ENCODE assay signal across 20 mouse cellular contexts in genomic region chr16:19966976-19967375, GRCm38 (mm10). TPM values are rescaled to one million over a fixed set of nuclear protein-coding genes. Genes with fewer than 3 reads are reported as not detected.
DNase-seq lines count a peak whose midpoint lies in the region; ATAC-seq and TF ChIP-seq lines count a peak whose summit lies in the region.
"Had no signal": no experiment of that assay in that cellular context is flagged by ENCODE, and none has a peak within 500 bp of the region (broad histone marks: within the 10 kb centered on the region; RNA-seq: fewer than 3 reads in every experiment).

No protein-coding gene starts in this region.

- TF ChIP-seq CTCF in bone marrow macrophage, adult 2 months (IDR thresholded peaks at IDR 0.05; ENCODE audit: low read depth, low read length) = no peak
- no peak for TF ChIP-seq CTCF in liver, postnatal 0 days (IDR thresholded peaks at IDR 0.05; ENCODE audit: low read depth)

- H3K4me1 ChIP-seq in bone marrow macrophage, adult 2 months (ENCODE audit: control insufficient read depth, insufficient read depth, low read length) = peaks cover 50% of the 10 kb centered on the region
- H3K4me1 ChIP-seq in liver, postnatal 0 days (ENCODE audit: insufficient read depth) = peaks cover 14% of the 10 kb centered on the region; the same call in 1 of the 2 replicates
- H3K4me1 ChIP-seq in kidney, embryonic 16.5 days (ENCODE audit: insufficient read depth, low read length) = no peaks in the 10 kb centered on the region
- H3K4me1 ChIP-seq: hindbrain, embryonic 15.5 days; limb, embryonic 15.5 days had no signal

- TF ChIP-seq EP300 in liver, postnatal 0 days (IDR thresholded peaks at IDR 0.05; ENCODE audit: low read depth) = no peak

- no peak overlapping the region for H3K4me3 ChIP-seq in bone marrow macrophage, adult 2 months (ENCODE audit: insufficient read depth, low read length)
- no peak overlapping the region for H3K4me3 ChIP-seq in liver, postnatal 0 days (ENCODE audit: low read depth, low read length)
- H3K4me3 ChIP-seq in kidney, embryonic 16.5 days (ENCODE audit: low read length) = no peak overlapping the region
- H3K4me3 ChIP-seq: gastrocnemius, adult 2 months; heart, embryonic 13.5 days; hindbrain, embryonic 15.5 days; limb, embryonic 15.5 days had no signal

- peak overlapping the region; percentile 60 for H3K27ac ChIP-seq in bone marrow macrophage, adult 2 months (ENCODE audit: insufficient read depth, low read depth, low read length)
- H3K27ac ChIP-seq in liver, postnatal 0 days (ENCODE audit: low read depth) = no peak overlapping the region
- no peak overlapping the region for H3K27ac ChIP-seq in kidney, embryonic 16.5 days (ENCODE audit: low read length)
- H3K27ac ChIP-seq: gastrocnemius, adult 2 months; heart, embryonic 13.5 days; hindbrain, embryonic 15.5 days; limb, embryonic 15.5 days had no signal

- no peak overlapping the region for H3K9ac ChIP-seq in liver, postnatal 0 days (replicated peaks)
- H3K9ac ChIP-seq in kidney, embryonic 16.5 days (replicated peaks; ENCODE audit: low read length) = no peak overlapping the region
- H3K9ac ChIP-seq: forebrain, postnatal 0 days; heart, embryonic 13.5 days; hindbrain, embryonic 15.5 days; limb, embryonic 15.5 days had no signal

- ATAC-seq in liver, postnatal 0 days = peak; percentile 36; the same call in 1 of the 2 replicates
- no peak for ATAC-seq in kidney, embryonic 16.5 days (ENCODE audit: low FRiP score, low TSS enrichment)
- ATAC-seq: forebrain, postnatal 0 days; intestine, postnatal 0 days had no signal

- H3K27me3 ChIP-seq in liver, postnatal 0 days (ENCODE audit: insufficient read depth, low read length) = no peaks in the 10 kb centered on the region
- H3K27me3 ChIP-seq in kidney, embryonic 16.5 days (ENCODE audit: insufficient read depth, low read length) = no peaks in the 10 kb centered on the region
- H3K27me3 ChIP-seq: heart, embryonic 13.5 days; hindbrain, embryonic 15.5 days; limb, embryonic 15.5 days had no signal

- peak; percentile 95 for DNase-seq in heart, adult 11 months
- no peak for DNase-seq in heart, adult 8-10 months (ENCODE audit: low spot score)
- peak; percentile 46 for DNase-seq in layer of hippocampus, adult 9-11 months
- DNase-seq in layer of hippocampus, postnatal 25 days (ENCODE audit: extremely low spot score in 1 of 2, low spot score in 1 of 2) = no peak
- no peak for DNase-seq in liver, postnatal 0 days
- no peak for DNase-seq in testis, postnatal 10 days (ENCODE audit: low spot score)
- DNase-seq: adrenal gland, postnatal 25 days; cerebellum, adult 9-11 months; forebrain, postnatal 0 days; gastrocnemius, adult 2 months; kidney, postnatal 36 days; layer of hippocampus, postnatal 36 days; midbrain, embryonic 14.5 days; thymus, adult 18-20 months had no signal

- no peak overlapping the region for H3K4me2 ChIP-seq in liver, postnatal 0 days (ENCODE audit: low read depth, low read length)
- H3K4me2 ChIP-seq in kidney, embryonic 16.5 days (replicated peaks; ENCODE audit: low read depth, low read length) = no peak overlapping the region
- H3K4me2 ChIP-seq: heart, embryonic 13.5 days; hindbrain, embryonic 15.5 days; limb, embryonic 15.5 days had no signal

- TF ChIP-seq POLR2A in bone marrow macrophage, adult 2 months (IDR thresholded peaks at IDR 0.05; ENCODE audit: borderline replicate concordance, low read depth, low read length) = no peak

- no peaks in the 10 kb centered on the region for H3K36me3 ChIP-seq in liver, postnatal 0 days (replicated peaks; ENCODE audit: insufficient read depth, low read length)
- no peaks in the 10 kb centered on the region for H3K36me3 ChIP-seq in kidney, embryonic 16.5 days (ENCODE audit: insufficient read depth, low read length)
- H3K36me3 ChIP-seq: hindbrain, embryonic 15.5 days; limb, embryonic 15.5 days had no signal

- H3K9me3 ChIP-seq in liver, postnatal 0 days (ENCODE audit: low read length) = no peaks in the 10 kb centered on the region
- no peaks in the 10 kb centered on the region for H3K9me3 ChIP-seq in kidney, embryonic 16.5 days (ENCODE audit: low read length)
- H3K9me3 ChIP-seq: hindbrain, embryonic 15.5 days; limb, embryonic 15.5 days had no signal

RNA-seq across cellular contexts. Expression of gene Klhl6, which starts 15.9 kb away (rescaled TPM):
- 1 to 10 TPM; 3.3 to 4.2 (median 4.0) TPM for total RNA-seq in heart, adult 8-10 months (2022)
- 1 to 10 TPM; 1.3 to 1.6 TPM for total RNA-seq in layer of hippocampus, postnatal 25 days (2021)
- 47.2 and 50.7 TPM in 2 replicates for polyA plus RNA-seq in bone marrow macrophage, adult 2 months (2012; ENCODE audit: insufficient read depth, insufficient read length, missing spikeins)
- 17.1 and 17.2 TPM in 2 replicates for polyA plus RNA-seq in liver, postnatal 0 days (2015; fragmentation: Nextera tagmentation; extraction: Ambion mirVana)
- polyA plus RNA-seq in kidney, embryonic 16.5 days (2015; fragmentation: Nextera tagmentation; extraction: Ambion mirVana) = 18.0 and 20.7 TPM in 2 replicates

Comparison
In these comparisons a context has a peak if more than half of its experiments do, and no peak if none do; other contexts are left out.
1. DNase-seq: peak in heart, adult 11 months (single experiment) and layer of hippocampus, adult 9-11 months (single experiment); none in heart, adult 8-10 months (single experiment), layer of hippocampus, postnatal 25 days (0 of 2), liver, postnatal 0 days (single experiment) and testis, postnatal 10 days (single experiment).